Mouse (Mus musculus): ENCODE measurements around the gene Soga3. TPM values are rescaled to one million over a fixed set of nuclear protein-coding genes. Genes with fewer than 3 reads are reported as not detected.

Soga3 gene
- not detected in 2 replicates for polyA plus RNA-seq (2012; ENCODE audit: insufficient read depth, insufficient read length, missing spikeins)

DNA sequence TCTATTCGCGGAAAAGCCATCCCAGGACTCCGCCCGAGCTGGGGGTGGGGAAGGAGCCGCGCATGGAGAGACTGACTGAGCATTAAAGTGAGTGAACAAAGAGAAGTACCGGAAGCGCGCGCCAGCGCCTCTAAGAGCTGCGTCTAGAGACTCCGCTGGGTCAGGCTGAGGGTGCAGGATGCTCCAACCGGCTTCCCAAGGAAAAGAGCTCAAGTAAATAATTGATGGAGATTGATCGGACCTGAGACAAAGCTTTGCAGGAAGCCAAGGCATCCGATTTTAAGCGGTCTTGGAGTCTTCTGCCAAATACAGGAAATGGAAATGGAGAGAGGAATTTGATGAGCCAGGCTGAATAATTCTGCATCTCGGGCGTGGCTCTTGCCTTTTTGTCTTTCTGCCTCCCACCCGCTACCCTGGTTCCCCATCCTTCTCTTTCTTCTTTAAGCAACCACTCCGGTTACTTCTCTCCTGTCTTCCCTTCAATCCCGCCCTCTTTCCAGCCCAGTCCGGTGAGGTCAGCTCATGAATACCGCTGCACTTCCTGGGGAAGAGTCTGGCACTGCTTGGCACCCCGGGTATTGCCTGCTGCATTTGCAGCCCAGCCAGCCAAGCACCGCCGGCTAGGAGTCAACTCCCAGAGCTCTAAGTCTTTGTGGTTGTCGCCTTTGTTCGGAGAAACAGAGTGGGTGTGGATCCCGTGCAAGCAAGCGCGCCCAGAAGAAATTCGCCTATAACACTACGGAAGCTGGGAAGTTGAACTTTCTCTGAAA lies at the start of gene Soga3:
Soga3 (plus strand) TSS at position 274 of the 770 bp plus-strand sequence.
- Histone ChIP-seq H3K27ac (ENCODE audit: insufficient read depth, low read depth, low read length) (no peak within 1 kb of the TSS), H3K4me1 (ENCODE audit: control insufficient read depth, insufficient read depth, low read length) (no peaks in the 10 kb centered on the region), H3K4me3 (ENCODE audit: insufficient read depth, low read length) (no peak within 1 kb of the TSS)
- TF ChIP-seq POLR2A (IDR thresholded peaks at IDR 0.05; ENCODE audit: borderline replicate concordance, low read depth, low read length) (no peak), CTCF (IDR thresholded peaks at IDR 0.05; ENCODE audit: low read depth, low read length) (no peak)

DNA sequence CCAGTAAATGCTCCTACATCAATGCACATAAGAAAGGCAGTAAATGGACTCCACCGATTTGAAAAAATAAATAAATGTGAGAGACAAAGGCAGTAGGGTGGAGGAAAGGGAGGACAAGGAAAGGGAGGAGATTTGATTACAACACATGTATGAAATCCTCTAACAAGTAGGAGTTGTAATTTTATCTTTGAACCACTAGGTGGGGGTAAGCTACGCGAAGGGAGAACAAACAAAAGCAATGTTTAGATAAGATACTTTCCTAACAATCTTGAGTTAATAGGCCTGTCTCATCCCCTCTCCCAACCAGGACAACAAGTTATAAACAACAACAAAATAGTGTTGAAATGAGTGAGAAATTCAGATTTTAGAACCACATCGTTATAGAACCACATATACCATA lies 36.7 kb upstream of the Soga3 start:
- H3K27ac ChIP-seq (ENCODE audit: insufficient read depth, low read depth, low read length): no peak overlapping the region
- no peak overlapping the region for H3K4me3 ChIP-seq (ENCODE audit: insufficient read depth, low read length)
- TF ChIP-seq CTCF (IDR thresholded peaks at IDR 0.05; ENCODE audit: low read depth, low read length): no peak
- TF ChIP-seq POLR2A (IDR thresholded peaks at IDR 0.05; ENCODE audit: borderline replicate concordance, low read depth, low read length): no peak
- no peaks in the 10 kb centered on the region for H3K4me1 ChIP-seq (ENCODE audit: control insufficient read depth, insufficient read depth, low read length)

DNA sequence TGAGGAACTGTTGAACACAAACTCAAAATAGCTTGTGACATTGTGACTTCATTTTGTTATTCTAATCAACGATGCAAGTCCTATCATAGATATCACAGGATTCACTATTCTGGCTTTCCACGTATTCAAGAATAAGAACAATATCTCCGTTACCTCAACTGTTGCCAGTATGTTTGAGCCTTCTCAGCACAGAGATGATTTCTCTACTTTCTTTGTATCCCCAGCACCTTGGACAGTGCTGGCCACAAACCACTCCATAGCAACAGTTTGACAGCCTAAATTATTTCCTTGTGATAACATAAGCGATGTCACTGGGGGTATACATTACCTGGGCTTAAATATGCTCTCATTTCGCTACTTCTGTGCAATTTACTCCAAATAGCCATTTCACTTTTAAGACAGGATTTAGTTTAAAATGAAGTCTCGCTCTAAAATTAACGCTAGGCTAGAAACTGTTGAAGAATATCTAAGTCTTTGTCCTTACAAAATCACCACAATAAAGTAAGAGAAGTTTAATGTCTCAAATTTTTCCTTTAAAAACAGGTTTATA lies 1.0 kb upstream of the Soga3 start:
- Histone ChIP-seq H3K4me3 (ENCODE audit: insufficient read depth, low read length) (no peak overlapping the region), H3K27ac (ENCODE audit: insufficient read depth, low read depth, low read length) (no peak overlapping the region), H3K4me1 (ENCODE audit: control insufficient read depth, insufficient read depth, low read length) (no peaks in the 10 kb centered on the region)
- TF ChIP-seq POLR2A (IDR thresholded peaks at IDR 0.05; ENCODE audit: borderline replicate concordance, low read depth, low read length) (no peak), CTCF (IDR thresholded peaks at IDR 0.05; ENCODE audit: low read depth, low read length) (no peak)

DNA sequence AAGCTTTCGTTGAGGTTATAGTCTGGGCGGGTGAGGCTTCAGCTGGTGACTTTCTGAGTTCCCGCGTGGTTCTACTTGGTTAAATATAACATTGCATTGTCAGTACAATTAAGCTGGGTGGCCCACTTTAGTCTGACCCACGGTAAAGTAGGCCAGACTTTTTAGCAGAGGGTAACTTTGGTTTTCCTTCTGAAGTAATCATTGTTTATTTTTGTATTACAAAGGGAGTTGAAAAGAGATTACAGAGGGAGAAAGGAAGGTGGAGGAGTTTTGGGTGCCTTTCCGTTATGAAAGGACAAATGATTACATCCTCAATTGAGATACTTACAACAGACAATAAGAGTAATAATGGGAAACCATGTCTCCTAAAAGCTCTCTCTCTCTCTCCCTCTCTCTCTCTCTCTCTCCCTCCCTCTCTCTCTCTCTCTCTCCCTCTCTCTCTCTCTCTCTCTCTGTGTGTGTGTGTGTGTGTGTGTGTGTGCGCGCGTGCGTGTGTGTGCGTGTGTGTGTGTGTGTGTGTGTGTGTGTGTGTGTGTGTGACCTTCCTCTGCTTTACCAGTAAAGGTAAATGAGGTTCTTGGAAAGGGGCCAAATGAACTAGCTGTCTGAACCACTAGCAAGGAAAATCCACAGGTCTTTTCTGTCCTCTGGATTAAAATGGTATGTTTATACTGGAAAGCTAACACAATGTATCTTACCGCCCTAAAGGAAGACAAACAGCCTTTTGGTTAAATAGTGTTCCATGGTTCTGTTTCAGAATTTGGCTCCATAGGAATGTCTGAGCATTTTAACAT lies 1.2 kb downstream of the Soga3 start:
- no peak overlapping the region for H3K27ac ChIP-seq (ENCODE audit: insufficient read depth, low read depth, low read length)
- TF ChIP-seq CTCF (IDR thresholded peaks at IDR 0.05; ENCODE audit: low read depth, low read length) (no peak), POLR2A (IDR thresholded peaks at IDR 0.05; ENCODE audit: borderline replicate concordance, low read depth, low read length) (no peak)
- no peaks in the 10 kb centered on the region for H3K4me1 ChIP-seq (ENCODE audit: control insufficient read depth, insufficient read depth, low read length)
- H3K4me3 ChIP-seq (ENCODE audit: insufficient read depth, low read length): no peak overlapping the region

DNA sequence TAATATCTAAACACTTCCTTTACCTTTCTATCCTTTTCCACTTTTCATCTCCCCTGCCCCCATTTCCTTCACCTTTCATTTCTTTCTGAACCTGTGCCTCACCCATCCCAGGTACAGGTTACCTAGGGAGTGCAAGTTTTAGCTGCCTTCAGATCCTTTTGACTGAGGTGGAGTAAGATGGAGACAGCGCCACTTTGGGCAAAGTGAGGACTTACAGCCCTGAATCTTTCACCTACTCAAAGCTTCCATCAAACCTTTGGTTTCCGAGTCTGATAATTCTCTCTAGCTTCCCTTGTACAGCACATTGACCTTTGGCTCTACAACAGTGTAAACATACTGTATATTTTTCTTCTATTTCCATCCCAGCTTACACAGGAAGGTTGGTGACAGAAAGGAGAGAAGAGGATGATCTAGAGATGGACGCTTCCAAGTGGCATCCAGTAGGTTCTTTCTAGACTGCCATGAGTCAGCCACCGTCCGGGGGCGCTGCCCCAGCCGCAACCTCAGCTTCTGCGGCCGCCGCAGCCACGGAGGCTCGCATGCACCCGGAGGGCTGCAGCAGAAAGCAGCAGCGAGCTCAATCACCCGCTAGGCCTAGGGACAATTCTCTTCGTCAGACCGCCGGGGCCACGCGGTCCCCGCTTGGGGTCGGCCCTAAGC lies 2.7 kb downstream of the Soga3 start:
- no peaks in the 10 kb centered on the region for H3K4me1 ChIP-seq (ENCODE audit: control insufficient read depth, insufficient read depth, low read length)
- TF ChIP-seq CTCF (IDR thresholded peaks at IDR 0.05; ENCODE audit: low read depth, low read length) (no peak), POLR2A (IDR thresholded peaks at IDR 0.05; ENCODE audit: borderline replicate concordance, low read depth, low read length) (no peak)
- 0 out of 2 replicates have a peak overlapping the region, but pooled peaks have one; percentile 21 for H3K4me3 ChIP-seq (ENCODE audit: insufficient read depth, low read length)
- H3K27ac ChIP-seq (ENCODE audit: insufficient read depth, low read depth, low read length): no peak overlapping the region

DNA sequence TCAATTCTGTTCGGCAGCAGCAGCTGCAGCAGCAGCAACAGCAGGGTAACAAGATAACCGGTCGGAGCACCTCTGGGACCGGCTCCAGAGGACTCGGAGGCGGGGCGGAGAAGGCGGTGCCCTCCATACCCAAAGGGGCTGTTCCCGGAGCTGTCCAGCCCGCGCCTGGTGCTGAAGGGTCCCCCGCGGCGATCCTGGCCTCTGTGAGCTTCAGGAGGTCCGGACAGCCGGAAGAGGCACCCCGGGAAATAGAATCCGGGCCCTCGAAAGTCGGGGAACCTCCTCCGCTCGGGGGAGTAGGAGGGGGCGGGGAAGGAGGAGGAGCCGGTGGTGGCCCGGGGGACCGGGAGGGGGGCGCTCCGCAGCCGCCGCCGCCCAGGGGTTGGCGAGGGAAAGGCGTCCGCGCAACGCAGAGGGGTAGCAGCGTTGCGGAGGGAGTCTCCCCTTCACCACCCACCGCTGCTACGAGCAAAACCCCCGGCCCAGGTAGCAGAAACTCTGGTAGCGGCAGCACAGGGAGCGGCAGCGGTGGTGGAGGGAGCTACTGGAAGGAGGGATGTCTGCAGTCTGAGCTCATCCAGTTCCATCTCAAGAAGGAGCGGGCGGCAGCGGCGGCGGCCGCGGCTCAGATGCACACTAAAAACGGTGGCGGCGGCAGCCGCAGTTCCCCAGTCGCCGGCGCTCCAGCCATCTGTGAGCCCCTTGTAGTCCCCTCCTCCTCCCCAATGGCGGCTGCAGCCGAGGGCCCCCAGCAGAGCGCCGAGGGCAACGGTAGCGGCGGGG lies 3.4 kb downstream of the Soga3 start:
- Histone ChIP-seq H3K4me3 (ENCODE audit: insufficient read depth, low read length) (peak overlapping the region; percentile 21; the same call in 1 of the 2 replicates), H3K4me1 (ENCODE audit: control insufficient read depth, insufficient read depth, low read length) (no peaks in the 10 kb centered on the region), H3K27ac (ENCODE audit: insufficient read depth, low read depth, low read length) (no peak overlapping the region)
- no peak for TF ChIP-seq POLR2A (IDR thresholded peaks at IDR 0.05; ENCODE audit: borderline replicate concordance, low read depth, low read length)
- no peak for TF ChIP-seq CTCF (IDR thresholded peaks at IDR 0.05; ENCODE audit: low read depth, low read length)

DNA sequence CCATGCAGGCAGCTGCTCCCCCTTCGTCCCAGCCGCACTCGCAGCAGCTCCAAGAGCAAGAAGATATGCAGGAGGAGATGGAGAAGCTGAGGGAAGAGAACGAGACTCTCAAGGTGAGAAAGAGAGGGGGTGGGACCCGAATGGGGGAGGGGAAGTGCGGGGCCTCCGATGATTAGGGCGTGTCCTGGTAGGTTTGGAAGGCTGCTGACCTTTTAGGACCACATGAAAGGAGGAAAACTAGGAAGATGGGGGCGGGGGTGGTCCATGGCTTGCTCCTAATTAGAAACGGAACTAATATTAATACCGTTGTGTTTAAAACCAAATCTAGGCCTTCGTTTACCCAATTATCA lies 4.0 kb downstream of the Soga3 start:
- TF ChIP-seq POLR2A (IDR thresholded peaks at IDR 0.05; ENCODE audit: borderline replicate concordance, low read depth, low read length) (no peak), CTCF (IDR thresholded peaks at IDR 0.05; ENCODE audit: low read depth, low read length) (no peak)
- Histone ChIP-seq H3K4me3 (ENCODE audit: insufficient read depth, low read length) (no peak overlapping the region), H3K4me1 (ENCODE audit: control insufficient read depth, insufficient read depth, low read length) (no peaks in the 10 kb centered on the region), H3K27ac (ENCODE audit: insufficient read depth, low read depth, low read length) (no peak overlapping the region)

DNA sequence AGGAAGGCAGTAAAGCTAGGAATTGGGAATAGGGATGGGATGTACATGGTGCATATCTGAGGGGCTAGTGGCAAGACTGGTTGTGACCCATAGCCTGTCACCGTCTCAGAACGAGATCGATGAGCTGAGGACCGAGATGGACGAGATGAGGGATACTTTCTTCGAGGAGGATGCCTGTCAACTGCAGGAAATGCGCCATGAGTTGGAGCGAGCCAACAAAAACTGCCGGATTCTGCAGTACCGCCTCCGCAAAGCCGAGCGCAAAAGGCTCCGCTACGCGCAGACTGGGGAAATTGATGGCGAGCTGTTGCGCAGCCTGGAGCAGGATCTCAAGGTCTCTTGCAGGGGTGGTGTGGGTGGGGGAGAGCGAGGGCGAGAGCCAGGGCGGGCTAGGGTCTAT lies 4.4 kb downstream of the Soga3 start:
- no peak overlapping the region for H3K4me3 ChIP-seq (ENCODE audit: insufficient read depth, low read length)
- H3K4me1 ChIP-seq (ENCODE audit: control insufficient read depth, insufficient read depth, low read length): no peaks in the 10 kb centered on the region
- H3K27ac ChIP-seq (ENCODE audit: insufficient read depth, low read depth, low read length): no peak overlapping the region
- TF ChIP-seq POLR2A (IDR thresholded peaks at IDR 0.05; ENCODE audit: borderline replicate concordance, low read depth, low read length) (no peak), CTCF (IDR thresholded peaks at IDR 0.05; ENCODE audit: low read depth, low read length) (no peak)

DNA sequence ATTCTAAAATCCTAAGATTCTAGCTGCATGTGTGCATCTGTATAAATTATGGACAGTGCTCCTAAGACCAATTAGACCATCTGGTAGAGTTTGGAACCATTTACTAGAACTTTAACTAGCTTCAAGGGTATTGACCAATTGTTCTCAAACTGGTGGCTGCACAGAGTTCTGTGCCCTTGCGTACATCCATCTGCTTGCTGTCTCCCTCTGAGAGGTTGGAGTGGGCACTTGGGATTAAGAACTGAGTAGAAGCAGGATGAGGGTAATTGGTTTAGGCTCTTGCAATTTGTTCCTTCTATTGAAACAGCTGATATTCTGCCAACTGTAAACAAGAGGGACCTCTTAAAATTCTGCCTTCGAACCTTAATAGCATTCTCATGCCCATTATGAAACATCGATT lies 11.7 kb downstream of the Soga3 start:
- Histone ChIP-seq H3K4me1 (ENCODE audit: control insufficient read depth, insufficient read depth, low read length) (no peaks in the 10 kb centered on the region), H3K27ac (ENCODE audit: insufficient read depth, low read depth, low read length) (no peak overlapping the region), H3K4me3 (ENCODE audit: insufficient read depth, low read length) (no peak overlapping the region)
- TF ChIP-seq CTCF (IDR thresholded peaks at IDR 0.05; ENCODE audit: low read depth, low read length) (no peak), POLR2A (IDR thresholded peaks at IDR 0.05; ENCODE audit: borderline replicate concordance, low read depth, low read length) (no peak)

Data from bone marrow macrophage, adult 2 months (primary cell).